Mouse (Mus musculus): ENCODE measurements around the gene Cdc27.

DNA sequence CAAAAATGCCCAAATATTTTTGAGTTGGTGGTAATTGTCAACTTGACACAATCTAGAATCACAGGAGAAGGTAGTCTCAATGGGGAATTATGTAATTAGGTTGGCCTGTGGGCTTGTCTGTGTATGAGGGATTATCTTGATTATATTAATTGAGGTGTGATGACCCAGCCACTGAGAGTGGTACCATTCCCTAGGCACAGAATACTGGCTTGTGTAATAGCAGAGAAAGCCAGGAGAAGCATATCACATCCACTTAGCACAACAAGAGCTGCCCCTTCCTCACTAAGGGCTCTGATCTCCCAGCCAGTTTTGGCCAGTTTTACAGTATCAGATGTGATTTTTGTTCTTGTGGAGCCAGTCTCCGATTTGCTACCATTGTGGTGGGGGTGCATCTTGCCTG lies 39.1 kb upstream of the Cdc27 start:
- no peak for TF ChIP-seq CTCF (IDR thresholded peaks at IDR 0.05; ENCODE audit: borderline replicate concordance, extremely low read depth, insufficient read depth, insufficient read length)
- no peak for TF ChIP-seq POLR2A (IDR thresholded peaks at IDR 0.05; ENCODE audit: borderline replicate concordance, extremely low read depth, insufficient read depth, insufficient read length, poor library complexity, severe bottlenecking)

Measured in brain, embryonic 14.5 days (tissue).